Mouse (Mus musculus): ENCODE measurements around the gene Creg2.
A peak's percentile ranks its signal among the peaks of the same experiment; 100 is the strongest.
"Not testable (repeated sequence)": the region's sequence is repeated elsewhere in the genome, so short reads cannot be mapped to it uniquely, and the experiment has no call there.

Gene Creg2

DNA sequence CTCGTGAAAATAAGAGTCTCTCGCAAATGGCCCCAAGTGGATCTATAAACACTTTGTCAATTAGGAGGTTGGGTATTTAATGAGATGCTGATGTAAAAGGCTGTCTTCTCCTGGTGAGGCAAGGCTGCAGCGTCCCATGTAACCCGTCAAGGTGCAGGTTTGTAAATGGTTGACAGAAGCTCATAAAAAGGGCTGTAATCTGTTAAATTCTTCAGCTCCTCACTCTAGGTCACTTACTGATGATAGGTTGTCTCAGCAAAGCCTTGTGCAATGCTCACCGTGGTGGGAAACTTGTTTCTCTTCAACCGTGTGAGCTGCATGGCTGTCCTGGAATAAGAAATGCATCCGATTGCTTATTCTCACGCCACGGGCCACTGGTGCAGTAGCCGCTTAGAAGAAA is 57.4 kb downstream of the Creg2 start:
- no peak for DNase-seq (ENCODE audit: low spot score)

DNA sequence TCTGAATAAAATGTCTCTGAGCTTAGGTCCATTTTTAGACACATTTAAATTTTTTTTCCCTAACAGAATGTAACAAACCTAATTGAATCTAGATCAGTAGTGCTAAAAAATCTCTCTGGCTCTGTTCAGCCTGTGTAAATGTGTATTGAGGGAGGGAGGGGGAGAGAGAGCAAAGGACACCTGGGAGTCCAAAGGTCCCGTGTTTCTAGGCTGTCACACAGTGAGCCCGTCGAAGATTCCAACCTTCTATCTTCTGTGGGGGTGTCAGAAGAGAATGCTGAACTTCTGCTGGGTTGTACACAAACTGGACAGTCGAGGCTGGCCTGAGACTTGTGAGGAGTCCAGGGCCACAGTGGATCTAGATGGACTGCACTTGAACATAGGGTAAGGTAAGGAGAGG is 59.2 kb downstream of the Creg2 start:
- no peak for DNase-seq (ENCODE audit: low spot score)

DNA sequence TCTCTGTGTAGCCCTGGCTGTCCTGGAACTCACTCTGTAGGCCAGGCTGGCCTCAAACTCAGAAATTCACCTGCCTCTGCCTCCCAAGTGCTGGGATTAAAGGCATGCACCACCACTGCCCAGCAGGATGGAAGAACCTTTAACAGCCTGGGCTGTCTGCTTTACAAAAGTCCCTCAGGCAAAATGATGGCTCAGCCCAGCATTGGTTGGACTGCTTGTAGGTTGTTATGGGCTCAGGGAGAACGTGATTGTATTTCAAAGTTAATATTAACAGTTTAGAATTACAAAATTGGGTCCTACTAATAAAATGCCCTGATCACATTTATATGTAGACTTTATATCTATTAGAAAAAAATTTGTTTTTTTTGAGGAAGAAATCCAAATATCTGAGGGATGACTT is 59.7 kb downstream of the Creg2 start:
- not testable (repeated sequence) for DNase-seq (ENCODE audit: low spot score)

DNA sequence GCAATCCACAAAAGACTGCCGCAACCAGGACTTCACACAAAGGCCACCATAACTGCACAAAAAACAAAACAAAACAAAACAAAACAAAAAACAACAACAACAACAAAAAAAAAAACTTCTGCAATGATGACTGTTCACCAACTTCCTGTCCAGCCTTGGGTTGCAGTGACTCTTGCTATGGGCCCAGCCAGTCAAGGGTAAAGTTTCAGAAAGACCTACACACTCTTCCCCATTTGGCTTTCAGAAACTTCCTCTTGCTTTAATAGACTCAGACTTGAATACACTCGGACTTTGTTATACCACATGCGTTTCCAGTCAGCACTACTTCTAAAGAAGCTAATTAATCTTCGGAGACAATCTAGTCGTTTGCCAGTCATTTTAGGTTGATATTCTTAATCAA is 61.1 kb downstream of the Creg2 start:
- no peak for DNase-seq (ENCODE audit: low spot score)

DNA sequence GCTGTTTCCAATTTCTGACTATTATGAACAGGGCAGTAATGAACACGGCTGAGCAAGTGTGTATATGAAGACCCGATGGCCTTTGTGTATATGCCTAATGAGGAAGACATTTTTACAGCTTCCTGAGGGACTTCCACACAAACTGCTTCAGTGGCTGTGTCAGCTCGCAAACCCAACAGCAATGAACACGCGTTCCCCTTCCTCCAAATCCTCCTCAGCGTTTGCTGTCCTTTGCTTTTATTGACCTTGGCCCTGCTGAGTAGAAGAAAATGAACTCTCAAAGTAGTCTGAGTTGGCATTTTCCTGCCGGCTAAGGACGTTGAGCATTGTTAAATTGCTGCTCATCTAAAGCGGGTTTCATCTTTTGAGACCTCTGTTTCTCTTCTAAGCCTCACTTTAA is 65.9 kb downstream of the Creg2 start:
- DNase-seq (ENCODE audit: low spot score) = no peak

DNA sequence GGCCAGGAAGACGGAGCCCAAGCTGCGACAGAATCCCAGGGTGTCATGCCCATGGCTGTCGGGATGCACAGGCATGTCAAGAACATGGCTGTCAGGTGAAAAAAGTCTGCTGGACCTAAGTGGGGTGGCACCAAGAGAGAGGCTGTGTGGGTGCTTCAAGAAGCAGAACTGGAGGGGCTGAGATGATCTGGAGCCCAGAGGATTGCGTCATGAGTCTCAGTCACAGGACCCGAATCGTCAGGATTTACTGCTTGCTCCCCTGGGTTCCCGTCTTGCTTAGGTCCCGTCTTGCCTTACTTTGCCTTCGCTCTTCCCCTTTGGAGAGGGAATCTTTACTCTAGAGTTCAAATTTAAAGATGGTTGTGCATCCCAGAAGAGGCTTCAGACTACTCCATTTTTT is 68.1 kb downstream of the Creg2 start:
- DNase-seq (ENCODE audit: low spot score) = no peak

DNA sequence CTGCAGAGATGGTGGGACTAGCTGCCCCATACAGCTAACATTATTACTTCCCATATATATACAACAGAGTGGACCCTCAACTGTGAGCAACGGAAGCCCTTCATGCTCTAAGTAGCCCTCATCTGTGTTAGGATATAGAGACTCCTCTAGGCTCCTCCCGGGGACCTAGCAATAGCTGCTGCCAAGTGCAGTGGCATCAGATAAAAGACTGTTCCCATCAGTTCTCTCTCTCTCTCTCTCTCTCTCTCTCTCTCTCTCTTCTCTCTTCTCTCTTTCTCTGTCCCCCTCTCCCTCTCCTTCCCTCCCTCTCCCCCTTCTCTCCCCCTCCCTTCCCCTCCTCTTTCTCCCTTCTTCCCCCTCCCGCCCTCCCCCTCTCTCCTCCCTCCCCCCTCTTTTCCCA is 70.1 kb downstream of the Creg2 start:
- DNase-seq (ENCODE audit: low spot score) = no peak

DNA sequence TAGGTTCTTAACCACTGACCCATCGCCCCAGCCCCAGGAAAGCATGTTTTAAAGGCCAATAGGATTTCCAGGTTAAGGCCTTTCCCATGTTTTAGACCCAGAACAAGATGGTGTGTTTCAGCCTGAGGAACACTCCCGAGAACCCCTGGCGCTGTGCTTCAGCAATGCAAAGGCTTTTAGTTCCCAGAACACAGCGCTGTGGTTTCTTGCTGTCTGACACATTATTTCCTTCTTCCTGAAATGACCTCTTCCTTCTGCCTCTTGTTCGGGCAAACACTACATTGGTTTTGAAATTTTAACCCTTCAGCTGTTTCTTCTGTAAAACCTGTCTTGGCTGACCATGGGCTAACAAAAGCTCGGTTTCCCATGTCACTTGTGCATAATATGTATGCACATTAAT is 72.1 kb downstream of the Creg2 start:
- DNase-seq (ENCODE audit: low spot score) = no peak

DNA sequence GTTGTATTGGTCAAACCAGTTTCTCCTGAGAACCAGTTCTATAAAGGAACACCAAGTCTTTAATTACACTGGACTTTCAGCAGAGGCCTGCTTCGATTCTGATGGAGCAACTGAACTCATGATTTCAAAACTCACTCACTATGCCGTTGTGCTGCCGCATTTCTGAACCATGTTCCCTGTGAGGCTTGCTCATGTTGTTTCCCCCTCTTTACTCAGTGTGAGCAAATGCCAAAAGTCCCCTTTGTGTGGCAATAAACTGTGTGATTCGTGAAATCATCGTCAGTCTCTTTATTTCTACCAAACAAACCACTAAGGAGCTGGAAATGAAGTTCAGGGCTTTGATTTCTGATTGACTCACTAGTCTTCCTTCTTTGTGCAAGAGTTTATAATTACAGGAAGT is 72.8 kb downstream of the Creg2 start:
- no peak for DNase-seq (ENCODE audit: low spot score)

DNA sequence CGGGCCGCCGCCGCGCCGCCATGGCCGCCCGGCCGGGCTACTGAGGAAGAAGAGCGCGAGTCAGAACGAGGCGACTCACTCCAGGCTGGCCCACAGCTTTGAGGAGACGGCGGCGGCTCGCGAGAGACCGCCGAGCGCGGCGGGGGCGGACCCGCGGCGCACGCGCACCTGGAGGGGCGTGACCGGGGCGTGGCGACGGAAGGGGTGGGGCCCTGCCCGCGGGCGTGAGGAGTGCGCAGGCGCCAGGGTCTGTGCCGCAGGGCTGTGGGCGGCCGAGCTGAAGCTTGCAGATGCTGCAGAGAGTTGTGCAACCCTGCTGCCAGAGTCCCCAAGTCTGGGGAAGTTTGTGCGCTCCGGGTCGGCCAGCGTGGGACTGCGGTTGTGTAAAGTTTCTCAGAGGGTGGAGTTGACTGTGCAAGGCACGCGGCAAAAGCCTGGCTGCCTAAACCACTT is 74.0 kb downstream of the Creg2 start, which contains the start of gene Rnf149:
TSS of gene Rnf149 (minus strand) at position 153 of the 453 bp plus-strand sequence.
- DNase-seq (ENCODE audit: low spot score) = peak; percentile 84

DNA sequence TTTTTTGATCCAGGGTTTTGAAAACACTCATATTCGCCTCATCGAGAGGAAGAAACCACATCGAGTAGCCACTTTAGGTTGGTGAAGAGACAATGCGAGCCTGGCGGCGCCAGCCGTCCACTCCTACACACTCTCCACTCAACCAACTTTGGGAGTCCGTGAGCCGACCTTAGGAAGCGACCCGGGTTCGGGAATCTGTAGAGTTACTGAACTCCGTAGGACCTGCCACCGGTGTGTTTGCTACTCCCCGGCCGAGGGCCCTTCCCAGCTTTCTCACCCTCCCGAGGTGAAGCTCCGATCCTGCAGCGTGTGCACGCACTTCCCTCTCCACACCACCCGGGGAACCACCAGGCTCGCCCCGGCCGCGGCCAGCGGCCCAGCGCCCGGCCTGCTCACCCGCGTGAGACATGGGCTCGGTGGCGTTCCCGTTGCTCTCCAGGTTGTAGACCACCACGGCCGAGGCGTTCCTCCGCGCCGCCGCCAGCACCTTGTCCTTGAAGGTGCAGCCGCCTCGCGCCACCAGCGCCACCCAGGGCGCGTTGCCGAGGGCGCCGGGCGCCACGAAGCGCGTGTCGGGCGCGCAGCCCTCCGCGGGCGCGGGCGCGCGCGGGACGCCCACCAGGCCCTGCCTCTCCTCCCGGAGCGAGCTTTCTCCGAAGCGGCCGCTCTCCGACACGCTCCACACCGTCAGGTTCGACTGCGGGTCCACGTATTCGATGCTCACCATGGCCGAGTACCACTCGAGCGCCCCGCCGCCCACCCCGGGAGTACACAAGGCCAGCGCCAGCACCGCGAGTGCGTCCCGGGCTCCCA is 74.6 kb downstream of the Creg2 start:
- DNase-seq (ENCODE audit: low spot score) = no peak

DNA sequence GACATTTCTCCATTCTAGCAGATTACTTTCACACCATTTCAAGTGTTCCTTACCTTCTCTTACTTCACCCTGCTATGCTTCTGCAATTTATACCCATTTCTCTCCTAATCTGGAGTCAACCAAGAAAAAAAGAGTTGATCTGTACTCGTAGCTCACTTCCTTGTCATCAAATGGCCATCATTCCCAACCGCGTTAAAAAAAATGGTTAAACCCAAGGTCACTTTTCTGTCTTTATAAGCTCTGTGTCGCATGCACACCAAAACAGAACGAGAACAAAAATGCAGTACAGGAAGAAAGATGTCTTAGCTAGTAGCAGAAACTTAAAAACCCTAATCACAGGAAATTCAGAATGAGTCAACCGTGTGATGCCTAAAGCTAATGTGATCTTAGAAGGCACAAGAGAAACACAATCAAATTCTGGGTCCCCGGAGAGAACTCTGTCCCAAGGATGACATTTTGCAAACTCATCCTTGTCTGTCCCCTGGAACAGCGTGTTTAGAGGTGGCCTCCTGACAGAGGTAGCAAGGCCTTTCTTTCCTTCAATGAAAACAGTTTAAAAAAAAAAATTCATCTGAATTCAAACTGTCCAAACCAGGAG is 75.4 kb downstream of the Creg2 start:
- no peak for DNase-seq (ENCODE audit: low spot score)

DNA sequence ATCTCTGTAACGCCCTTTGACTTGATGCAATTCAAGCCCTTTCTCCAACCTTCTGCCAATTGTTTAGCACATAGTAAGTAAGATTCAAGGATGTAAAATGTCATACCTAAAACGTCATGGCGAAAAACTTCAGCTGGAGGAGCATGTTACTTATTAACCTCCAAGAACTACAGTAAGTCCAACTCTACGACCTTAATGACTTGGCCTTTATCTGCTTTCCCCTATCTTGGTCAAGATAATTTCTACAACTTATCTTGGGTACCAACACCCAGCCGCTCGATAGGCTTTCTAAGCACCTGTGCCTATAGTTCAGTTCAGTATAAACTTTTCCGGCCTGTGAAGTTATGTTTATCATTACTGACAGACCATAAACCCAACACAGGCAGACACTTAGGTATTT is 77.4 kb downstream of the Creg2 start:
- no peak for DNase-seq (ENCODE audit: low spot score)

DNA sequence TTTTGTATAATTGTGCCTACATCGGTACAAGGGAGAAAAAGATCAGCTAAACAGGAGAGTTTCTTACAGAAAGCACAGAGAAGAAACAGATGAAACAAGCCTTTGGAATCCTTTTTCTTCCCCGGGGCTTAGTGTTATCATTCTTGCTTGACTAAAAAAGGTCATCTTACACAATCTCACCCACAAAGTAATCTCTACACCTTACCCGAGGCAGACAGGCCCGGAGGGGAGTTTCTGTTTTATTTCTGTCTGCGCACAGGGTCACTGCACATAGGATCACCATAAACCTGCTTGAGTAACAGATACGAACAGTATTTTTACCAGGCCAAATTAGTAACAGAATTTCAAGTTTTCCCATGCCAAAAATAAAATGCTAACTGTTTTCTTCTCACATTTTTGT is 79.6 kb downstream of the Creg2 start:
- no peak for DNase-seq (ENCODE audit: low spot score)
